Mouse (Mus musculus): Measurements from ENCODE around the gene Fli1. TPM values are rescaled to one million over a fixed set of nuclear protein-coding genes. Genes with fewer than 3 reads are reported as not detected.

Gene Fli1
- polyA plus RNA-seq, 2 experiments: 2.5 to 6.9 TPM

- H3K27me3 ChIP-seq (ENCODE audit: control insufficient read depth, insufficient read depth, low read length): no peaks in the 10 kb centered on the region
- TF ChIP-seq EP300 (IDR thresholded peaks at IDR 0.05; ENCODE audit: low read depth) (no peak), CTCF (IDR thresholded peaks at IDR 0.05; ENCODE audit: low read depth) (no peak)
- H3K27ac ChIP-seq: no peak overlapping the region
- ATAC-seq (ENCODE audit: insufficient read depth) (no peak), DNase-seq (ENCODE audit: low read depth in 3 of 3, low spot score in 3 of 3) (no peak)
- H3K4me2 ChIP-seq (ENCODE audit: low read depth): no peak overlapping the region
- WGBS (ENCODE audit: insufficient replicate concordance): 44% methylated on average over 6 of the region's 6 CpGs
- H3K4me1 ChIP-seq (replicated peaks; ENCODE audit: control insufficient read depth in 2 of 2, insufficient read depth in 2 of 2, low read length in 1 of 2): no peaks in the 10 kb centered on the region
- H3K9ac ChIP-seq (replicated peaks): no peak overlapping the region
- H3K36me3 ChIP-seq (replicated peaks; ENCODE audit: control insufficient read depth, insufficient read depth, low read depth): no peaks in the 10 kb centered on the region
- no peaks in the 10 kb centered on the region for H3K9me3 ChIP-seq (ENCODE audit: control insufficient read depth, low read length)
- no peak overlapping the region for H3K4me3 ChIP-seq (ENCODE audit: insufficient read depth in 1 of 2, low read depth in 2 of 2, low read length in 2 of 2)
Measured at GRCm38 (mm10) chr9:32392716-32393115, 149.9 kb downstream of the Fli1 start.

- Histone ChIP-seq H3K27me3 (ENCODE audit: control insufficient read depth, insufficient read depth, low read length) (no peaks in the 10 kb centered on the region), H3K4me3 (ENCODE audit: insufficient read depth in 1 of 2, low read depth in 2 of 2, low read length in 2 of 2) (no peak overlapping the region), H3K4me2 (ENCODE audit: low read depth) (no peak overlapping the region), H3K36me3 (replicated peaks; ENCODE audit: control insufficient read depth, insufficient read depth, low read depth) (no peaks in the 10 kb centered on the region), H3K27ac (no peak overlapping the region), H3K9ac (replicated peaks) (no peak overlapping the region), H3K9me3 (ENCODE audit: control insufficient read depth, low read length) (no peaks in the 10 kb centered on the region), H3K4me1 (replicated peaks; ENCODE audit: control insufficient read depth in 2 of 2, insufficient read depth in 2 of 2, low read length in 1 of 2) (no peaks in the 10 kb centered on the region)
- no peak for ATAC-seq (ENCODE audit: insufficient read depth)
- TF ChIP-seq CTCF (IDR thresholded peaks at IDR 0.05; ENCODE audit: low read depth): no peak
- no peak for TF ChIP-seq EP300 (IDR thresholded peaks at IDR 0.05; ENCODE audit: low read depth)
- no peak for DNase-seq (ENCODE audit: low read depth in 3 of 3, low spot score in 3 of 3)
- 60% methylated on average over 9 of the region's 9 CpGs for WGBS (ENCODE audit: insufficient replicate concordance)
Measured at GRCm38 (mm10) chr9:32391701-32392100, 151.0 kb downstream of the Fli1 start.

GRCm38 (mm10) chr9:32391092-32391491 is 151.6 kb downstream of the Fli1 start:
- H3K27me3 ChIP-seq (ENCODE audit: control insufficient read depth, insufficient read depth, low read length): no peaks in the 10 kb centered on the region
- WGBS (ENCODE audit: insufficient replicate concordance): 20% methylated on average over 5 of the region's 5 CpGs
- no peak overlapping the region for H3K4me3 ChIP-seq (ENCODE audit: insufficient read depth in 1 of 2, low read depth in 2 of 2, low read length in 2 of 2)
- H3K9me3 ChIP-seq (ENCODE audit: control insufficient read depth, low read length): no peaks in the 10 kb centered on the region
- no peaks in the 10 kb centered on the region for H3K36me3 ChIP-seq (replicated peaks; ENCODE audit: control insufficient read depth, insufficient read depth, low read depth)
- no peak overlapping the region for H3K9ac ChIP-seq (replicated peaks)
- H3K4me1 ChIP-seq (replicated peaks; ENCODE audit: control insufficient read depth in 2 of 2, insufficient read depth in 2 of 2, low read length in 1 of 2): no peaks in the 10 kb centered on the region
- DNase-seq (ENCODE audit: low read depth in 3 of 3, low spot score in 3 of 3): no peak
- no peak overlapping the region for H3K27ac ChIP-seq
- no peak for ATAC-seq (ENCODE audit: insufficient read depth)
- no peak overlapping the region for H3K4me2 ChIP-seq (ENCODE audit: low read depth)
- TF ChIP-seq CTCF (IDR thresholded peaks at IDR 0.05; ENCODE audit: low read depth) (no peak), EP300 (IDR thresholded peaks at IDR 0.05; ENCODE audit: low read depth) (no peak)

GRCm38 (mm10) chr9:32388120-32388519 is 154.5 kb downstream of the Fli1 start:
- DNase-seq (ENCODE audit: low read depth in 3 of 3, low spot score in 3 of 3): peak in 1 of 3 experiments; percentile 7
- no peaks in the 10 kb centered on the region for H3K9me3 ChIP-seq (ENCODE audit: control insufficient read depth, low read length)
- no peak overlapping the region for H3K9ac ChIP-seq (replicated peaks)

GRCm38 (mm10) chr9:32384906-32385305 is 157.8 kb downstream of the Fli1 start:
- ATAC-seq (ENCODE audit: insufficient read depth): no peak
- no peaks in the 10 kb centered on the region for H3K27me3 ChIP-seq (ENCODE audit: control insufficient read depth, insufficient read depth, low read length)
- TF ChIP-seq EP300 (IDR thresholded peaks at IDR 0.05; ENCODE audit: low read depth): no peak
- no peak for TF ChIP-seq CTCF (IDR thresholded peaks at IDR 0.05; ENCODE audit: low read depth)
- H3K4me1 ChIP-seq (replicated peaks; ENCODE audit: control insufficient read depth in 2 of 2, insufficient read depth in 2 of 2, low read length in 1 of 2): no peaks in the 10 kb centered on the region
- no peak overlapping the region for H3K4me2 ChIP-seq (ENCODE audit: low read depth)
- H3K9ac ChIP-seq (replicated peaks): no peak overlapping the region
- no peak overlapping the region for H3K4me3 ChIP-seq (ENCODE audit: insufficient read depth in 1 of 2, low read depth in 2 of 2, low read length in 2 of 2)
- H3K27ac ChIP-seq: no peak overlapping the region
- 64% methylated on average over 4 of the region's 4 CpGs for WGBS (ENCODE audit: insufficient replicate concordance)
- no peaks in the 10 kb centered on the region for H3K9me3 ChIP-seq (ENCODE audit: control insufficient read depth, low read length)
- no peaks in the 10 kb centered on the region for H3K36me3 ChIP-seq (replicated peaks; ENCODE audit: control insufficient read depth, insufficient read depth, low read depth)
- DNase-seq (ENCODE audit: low read depth in 3 of 3, low spot score in 3 of 3): no peak

More at GRCm38 (mm10) chr9:32388120-32388519, 154.5 kb downstream of the Fli1 start:
- Histone ChIP-seq H3K36me3 (replicated peaks; ENCODE audit: control insufficient read depth, insufficient read depth, low read depth) (no peaks in the 10 kb centered on the region), H3K4me2 (ENCODE audit: low read depth) (no peak overlapping the region), H3K27me3 (ENCODE audit: control insufficient read depth, insufficient read depth, low read length) (no peaks in the 10 kb centered on the region), H3K4me3 (ENCODE audit: insufficient read depth in 1 of 2, low read depth in 2 of 2, low read length in 2 of 2) (no peak overlapping the region), H3K4me1 (replicated peaks; ENCODE audit: control insufficient read depth in 2 of 2, insufficient read depth in 2 of 2, low read length in 1 of 2) (no peaks in the 10 kb centered on the region), H3K27ac (no peak overlapping the region)
- TF ChIP-seq CTCF (IDR thresholded peaks at IDR 0.05; ENCODE audit: low read depth) (peak; percentile 81), EP300 (IDR thresholded peaks at IDR 0.05; ENCODE audit: low read depth) (no peak)
- ATAC-seq (ENCODE audit: insufficient read depth): no peak
- WGBS (ENCODE audit: insufficient replicate concordance): 77% methylated on average over 1 of the region's 1 CpGs

Measured in liver, embryonic 14.5 days (tissue).